Mouse (Mus musculus): ENCODE results near the gene Nfix. TPM values are rescaled to one million over a fixed set of nuclear protein-coding genes. Genes with fewer than 3 reads are reported as not detected.
"Not testable (repeated sequence)": the region's sequence is repeated elsewhere in the genome, so short reads cannot be mapped to it uniquely, and the experiment has no call there.

Nfix gene
- polyA plus RNA-seq, 1 experiment from 2014 or later, result 16.3 TPM

DNA sequence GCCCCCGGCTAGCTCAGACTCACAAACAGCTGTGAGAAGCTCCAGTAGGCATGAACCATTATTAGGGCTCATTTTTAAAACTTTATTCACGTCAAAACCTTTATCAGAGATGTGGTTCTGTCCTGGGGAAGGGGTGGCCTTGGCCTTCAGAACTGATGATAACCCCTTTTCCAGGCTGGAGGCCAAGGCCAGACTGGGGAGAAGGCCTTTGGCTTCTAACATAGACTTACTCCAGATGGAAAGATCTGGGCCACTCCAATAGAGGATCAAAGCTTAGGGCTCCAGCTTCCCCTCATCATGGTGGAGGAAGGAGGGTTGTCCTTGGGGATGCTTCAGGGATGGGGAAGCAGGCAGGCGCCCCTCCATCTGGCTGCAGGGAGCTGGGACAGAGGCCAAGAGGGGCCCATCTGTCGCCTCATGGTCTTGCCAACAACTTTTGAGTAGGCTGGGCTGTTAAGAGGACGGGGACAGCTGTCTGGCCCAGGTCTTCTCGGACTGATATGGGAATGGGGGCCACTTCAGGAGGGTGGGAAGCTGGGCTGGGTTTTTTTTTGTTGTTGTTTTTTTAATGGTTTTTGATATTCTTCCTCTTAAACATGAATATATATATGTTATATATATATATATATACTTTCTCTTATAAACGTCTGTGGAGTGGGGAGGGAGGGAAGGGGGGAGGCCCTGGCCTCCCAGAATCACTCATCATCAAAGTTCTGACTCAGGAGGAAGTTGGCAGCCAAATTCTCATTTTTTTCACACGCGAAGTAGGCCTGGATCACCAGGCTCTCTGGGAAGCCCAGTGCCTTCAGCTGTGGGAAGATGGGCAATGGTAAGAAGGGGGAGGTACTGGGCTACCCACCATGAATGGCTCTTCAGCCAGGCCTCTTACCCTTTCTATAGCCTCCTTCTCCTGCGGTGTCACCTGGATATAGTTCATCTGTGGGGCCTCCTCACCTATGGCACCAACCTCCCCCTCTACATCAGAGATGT, 35.0 kb upstream of the Nfix start:
- H3K4me3 ChIP-seq (ENCODE audit: control insufficient read depth in 1 of 2, insufficient read depth in 1 of 2, low read depth in 1 of 2, low read length in 2 of 2), result no peak overlapping the region
- WGBS, result 57% methylated on average over 10 of the region's 10 CpGs
- H3K27me3 ChIP-seq (ENCODE audit: control insufficient read depth, insufficient read depth, low read length), result no peaks in the 10 kb centered on the region
- no peaks in the 10 kb centered on the region for H3K9me3 ChIP-seq (ENCODE audit: control insufficient read depth, low read length)
- H3K9ac ChIP-seq (ENCODE audit: low read length), result no peak overlapping the region; the same call in 1 of the 2 replicates
- no peak overlapping the region for H3K4me2 ChIP-seq (ENCODE audit: low read length)
- H3K4me1 ChIP-seq (ENCODE audit: control insufficient read depth in 2 of 2, insufficient read depth in 2 of 2, low read length in 2 of 2), result peaks cover 10 to 29% of the 10 kb centered on the region in 2 experiments
- peaks cover 57% of the 10 kb centered on the region for H3K36me3 ChIP-seq (ENCODE audit: control insufficient read depth, insufficient read depth, low read length)
- peak; percentile 27; the same call in 1 of the 2 replicates for ATAC-seq (ENCODE audit: insufficient number of reproducible peaks, insufficient read depth, low FRiP score, low read depth)
- peak overlapping the region; percentile 11 to 24; a peak in 1 of 4 replicates for H3K27ac ChIP-seq (replicated peaks in 1 of 2; ENCODE audit: control insufficient read depth in 1 of 2, insufficient read depth in 1 of 2, low read depth in 2 of 2, low read length in 2 of 2)

DNA sequence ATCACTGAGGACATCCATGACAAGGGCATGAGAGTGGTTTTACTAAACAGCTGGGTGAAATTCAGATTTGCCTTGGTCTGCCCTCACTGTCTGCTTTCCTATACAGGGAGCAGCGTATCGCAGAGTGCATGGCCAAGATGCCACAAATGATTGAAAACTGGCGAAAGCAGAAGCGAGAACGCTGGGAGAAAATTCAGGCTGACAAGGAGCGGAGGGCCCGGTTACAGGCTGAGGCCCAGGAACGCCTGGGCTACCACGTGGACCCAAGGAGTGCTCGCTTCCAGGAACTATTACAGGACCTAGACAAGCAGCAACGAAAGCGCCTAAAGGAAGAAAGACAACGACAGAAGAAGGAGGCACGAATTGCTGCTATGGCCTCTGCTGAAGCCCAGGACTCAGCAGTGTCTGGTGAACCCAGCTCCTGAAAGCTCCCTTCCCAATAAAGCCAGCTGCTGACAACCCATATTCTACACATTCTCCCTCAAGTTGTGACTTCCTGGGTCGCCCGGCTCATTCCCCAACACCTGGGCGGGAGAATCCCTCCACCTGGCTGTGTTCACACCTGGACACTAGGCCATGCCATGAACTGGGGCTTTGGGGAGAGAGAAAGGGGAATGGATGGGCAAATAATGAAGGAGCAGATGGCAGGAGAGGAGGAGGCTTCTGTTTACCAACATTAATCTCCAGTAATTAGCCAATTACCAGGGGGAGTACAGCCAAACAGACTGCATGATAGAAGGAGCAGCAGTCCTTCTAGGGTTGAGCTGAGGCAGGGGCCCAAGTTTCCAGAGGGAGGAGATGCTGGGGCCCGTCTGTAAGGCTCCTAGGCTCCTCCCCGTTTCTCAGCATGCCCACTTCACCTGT, 34.1 kb upstream of the Nfix start:
- H3K27ac ChIP-seq (replicated peaks in 1 of 2; ENCODE audit: control insufficient read depth in 1 of 2, insufficient read depth in 1 of 2, low read depth in 2 of 2, low read length in 2 of 2), result no peak overlapping the region; a peak in 1 of 4 replicates
- peaks cover 10 to 24% of the 10 kb centered on the region in 2 experiments for H3K4me1 ChIP-seq (ENCODE audit: control insufficient read depth in 2 of 2, insufficient read depth in 2 of 2, low read length in 2 of 2)
- H3K9ac ChIP-seq (ENCODE audit: low read length), result no peak overlapping the region
- no peaks in the 10 kb centered on the region for H3K27me3 ChIP-seq (ENCODE audit: control insufficient read depth, insufficient read depth, low read length)
- no peak for ATAC-seq (ENCODE audit: insufficient number of reproducible peaks, insufficient read depth, low FRiP score, low read depth)
- no peak overlapping the region for H3K4me2 ChIP-seq (ENCODE audit: low read length)
- H3K4me3 ChIP-seq (ENCODE audit: control insufficient read depth in 1 of 2, insufficient read depth in 1 of 2, low read depth in 1 of 2, low read length in 2 of 2), result no peak overlapping the region
- peaks cover 57% of the 10 kb centered on the region for H3K36me3 ChIP-seq (ENCODE audit: control insufficient read depth, insufficient read depth, low read length)
- 85% methylated on average over 19 of the region's 19 CpGs for WGBS
- H3K9me3 ChIP-seq (ENCODE audit: control insufficient read depth, low read length), result no peaks in the 10 kb centered on the region

GRCm38 (mm10) chr8:84832759-84833742, 32.9 kb upstream of the Nfix start:
- ATAC-seq (ENCODE audit: insufficient number of reproducible peaks, insufficient read depth, low FRiP score, low read depth), result no peak
- no peaks in the 10 kb centered on the region for H3K27me3 ChIP-seq (ENCODE audit: control insufficient read depth, insufficient read depth, low read length)

GRCm38 (mm10) chr8:84832034-84832717, 32.0 kb upstream of the Nfix start:
- WGBS, result under 1% methylated on average over 59 of the region's 59 CpGs
- no peaks in the 10 kb centered on the region for H3K9me3 ChIP-seq (ENCODE audit: control insufficient read depth, low read length)

More at GRCm38 (mm10) chr8:84832759-84833742, 32.9 kb upstream of the Nfix start:
- H3K4me1 ChIP-seq (ENCODE audit: control insufficient read depth in 2 of 2, insufficient read depth in 2 of 2, low read length in 2 of 2), result peaks cover 10 to 21% of the 10 kb centered on the region in 2 experiments
- H3K4me2 ChIP-seq (ENCODE audit: low read length), result peak overlapping the region; percentile 73
- WGBS, result 56% methylated on average over 10 of the region's 10 CpGs
- no peaks in the 10 kb centered on the region for H3K9me3 ChIP-seq (ENCODE audit: control insufficient read depth, low read length)
- peak overlapping the region; percentile 91; a peak in 3 of 4 replicates for H3K27ac ChIP-seq (replicated peaks in 1 of 2; ENCODE audit: control insufficient read depth in 1 of 2, insufficient read depth in 1 of 2, low read depth in 2 of 2, low read length in 2 of 2)
- H3K36me3 ChIP-seq (ENCODE audit: control insufficient read depth, insufficient read depth, low read length), result peaks cover 45% of the 10 kb centered on the region
- H3K4me3 ChIP-seq (ENCODE audit: control insufficient read depth in 1 of 2, insufficient read depth in 1 of 2, low read depth in 1 of 2, low read length in 2 of 2), result peak overlapping the region; percentile 96
- peak overlapping the region; percentile 96 for H3K9ac ChIP-seq (ENCODE audit: low read length)

DNA sequence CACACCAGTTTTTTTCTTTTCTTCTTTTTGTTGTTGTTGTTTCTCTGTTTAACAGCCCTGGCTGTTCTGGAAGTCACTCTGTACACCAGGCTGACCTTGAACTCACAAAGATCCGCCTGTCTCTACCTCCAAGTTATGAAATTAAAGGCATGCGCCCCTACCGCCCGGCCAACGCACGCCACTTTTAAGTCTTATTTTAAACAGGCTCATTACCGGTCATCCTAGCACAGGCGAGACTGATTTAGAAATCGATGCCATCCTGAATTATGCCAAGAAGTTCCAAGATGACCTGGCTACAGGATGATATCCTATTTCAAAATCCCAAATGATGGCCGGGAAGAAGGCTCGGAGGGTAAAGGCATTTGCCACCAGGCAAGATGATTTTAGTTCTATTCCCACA, 31.3 kb upstream of the Nfix start, which contains the start of gene Gadd45gip1:
Gene Gadd45gip1 (plus strand): TSS at position 33 of the 400 bp plus-strand sequence.
- peak within 1 kb of the TSS; percentile 91 for H3K27ac ChIP-seq (replicated peaks in 1 of 2; ENCODE audit: control insufficient read depth in 1 of 2, insufficient read depth in 1 of 2, low read depth in 2 of 2, low read length in 2 of 2)
- no peaks in the 10 kb centered on the region for H3K9me3 ChIP-seq (ENCODE audit: control insufficient read depth, low read length)
- no peak for ATAC-seq (ENCODE audit: insufficient number of reproducible peaks, insufficient read depth, low FRiP score, low read depth)
- peak within 1 kb of the TSS; percentile 73 for H3K4me2 ChIP-seq (ENCODE audit: low read length)
- H3K4me1 ChIP-seq (ENCODE audit: control insufficient read depth in 2 of 2, insufficient read depth in 2 of 2, low read length in 2 of 2), result peaks cover 10 to 21% of the 10 kb centered on the region in 2 experiments
- peak within 1 kb of the TSS; percentile 96 for H3K9ac ChIP-seq (ENCODE audit: low read length)
- WGBS, result 61% methylated on average over 11 of the region's 11 CpGs
- no peaks in the 10 kb centered on the region for H3K27me3 ChIP-seq (ENCODE audit: control insufficient read depth, insufficient read depth, low read length)
- H3K36me3 ChIP-seq (ENCODE audit: control insufficient read depth, insufficient read depth, low read length), result peaks cover 30% of the 10 kb centered on the region
- peak within 1 kb of the TSS; percentile 96 for H3K4me3 ChIP-seq (ENCODE audit: control insufficient read depth in 1 of 2, insufficient read depth in 1 of 2, low read depth in 1 of 2, low read length in 2 of 2)

More at GRCm38 (mm10) chr8:84832034-84832717, 32.0 kb upstream of the Nfix start:
- Histone ChIP-seq H3K4me2 (ENCODE audit: low read length) (peak overlapping the region; percentile 73), H3K4me1 (ENCODE audit: control insufficient read depth in 2 of 2, insufficient read depth in 2 of 2, low read length in 2 of 2) (peaks cover 10 to 21% of the 10 kb centered on the region in 2 experiments), H3K9ac (ENCODE audit: low read length) (peak overlapping the region; percentile 96), H3K36me3 (ENCODE audit: control insufficient read depth, insufficient read depth, low read length) (peaks cover 36% of the 10 kb centered on the region), H3K27ac (replicated peaks in 1 of 2; ENCODE audit: control insufficient read depth in 1 of 2, insufficient read depth in 1 of 2, low read depth in 2 of 2, low read length in 2 of 2) (peak overlapping the region; percentile 91), H3K4me3 (ENCODE audit: control insufficient read depth in 1 of 2, insufficient read depth in 1 of 2, low read depth in 1 of 2, low read length in 2 of 2) (peak overlapping the region; percentile 96), H3K27me3 (ENCODE audit: control insufficient read depth, insufficient read depth, low read length) (no peaks in the 10 kb centered on the region)
- ATAC-seq (ENCODE audit: insufficient number of reproducible peaks, insufficient read depth, low FRiP score, low read depth), result peak; percentile 54

DNA sequence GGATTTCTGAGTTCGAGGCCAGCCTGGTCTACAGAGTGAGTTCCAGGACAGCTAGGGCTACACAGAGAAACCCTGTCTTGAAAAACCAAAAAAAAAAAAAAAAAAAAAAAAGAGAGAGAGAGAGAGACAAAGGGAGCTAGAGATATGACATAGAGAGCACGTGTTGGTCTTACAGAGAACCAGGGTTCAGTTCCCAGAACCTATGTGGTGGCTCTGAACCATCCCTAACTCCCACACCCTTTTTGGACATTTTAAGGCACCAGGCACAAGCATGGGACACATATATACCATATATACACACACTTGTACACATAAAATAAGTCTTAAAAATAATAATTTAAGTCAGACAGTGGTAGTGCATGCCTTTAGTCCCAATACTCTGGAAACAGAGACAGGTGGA, 26.4 kb upstream of the Nfix start:
- not testable (repeated sequence) for H3K36me3 ChIP-seq (ENCODE audit: control insufficient read depth, insufficient read depth, low read length); H3K9me3 ChIP-seq (ENCODE audit: control insufficient read depth, low read length); ATAC-seq (ENCODE audit: insufficient number of reproducible peaks, insufficient read depth, low FRiP score, low read depth); H3K27me3 ChIP-seq (ENCODE audit: control insufficient read depth, insufficient read depth, low read length); H3K4me3 ChIP-seq (ENCODE audit: control insufficient read depth in 1 of 2, insufficient read depth in 1 of 2, low read depth in 1 of 2, low read length in 2 of 2); H3K27ac ChIP-seq (replicated peaks in 1 of 2; ENCODE audit: control insufficient read depth in 1 of 2, insufficient read depth in 1 of 2, low read depth in 2 of 2, low read length in 2 of 2); H3K4me2 ChIP-seq (ENCODE audit: low read length); H3K9ac ChIP-seq (ENCODE audit: low read length)
- 64% methylated on average over 1 of the region's 2 CpGs for WGBS
- H3K4me1 ChIP-seq (ENCODE audit: control insufficient read depth in 2 of 2, insufficient read depth in 2 of 2, low read length in 2 of 2), result peaks cover 7 to 12% of the 10 kb centered on the region in 2 experiments
